Mouse (Mus musculus) myocyte (in vitro differentiated cells): ENCODE measurements around the gene Ppp2r5e.

ENCODE experiments used
- CEBPB ChIP-seq: IDR thresholded peaks from 2 replicates; pipeline ENCODE4 v1.6.1; 2011; ENCODE audit warnings: mild to moderate bottlenecking, moderate library complexity; ENCODE audit not compliant: poor library complexity, insufficient read depth, severe bottlenecking
- MYOG ChIP-seq, 3 experiments: IDR thresholded peaks; one replicate each; pipeline ENCODE4 v1.6.1; 2011; ENCODE audit warnings: control low read depth in 2 of 3, low read depth in 2 of 3, mild to moderate bottlenecking in 2 of 3; ENCODE audit not compliant: insufficient read length in 2 of 3, control insufficient read depth in 1 of 3, insufficient read depth in 1 of 3
- SRF ChIP-seq: IDR thresholded peaks from one replicate; pipeline ENCODE4 v1.6.1; 2011; ENCODE audit warnings: low read depth; ENCODE audit not compliant: control insufficient read depth, insufficient read length
- TCF12 ChIP-seq: IDR thresholded peaks from one replicate; pipeline ENCODE4 v1.6.1; 2011; ENCODE audit warnings: mild to moderate bottlenecking, control low read depth; ENCODE audit not compliant: poor library complexity, insufficient read depth, severe bottlenecking

- TF ChIP-seq CEBPB (no peak), MYOG (IDR thresholded peaks at IDR 0.05; ENCODE audit: control insufficient read depth in 1 of 3, insufficient read depth in 1 of 3, insufficient read length in 2 of 3, low read depth in 2 of 3) (no peak), SRF (no peak), TCF12 (no peak)
Measured at GRCm38 (mm10) chr12:75472107-75472506, 123.9 kb downstream of the Ppp2r5e start.
